Mouse (Mus musculus) forebrain, embryonic 13.5 days (tissue): ENCODE results near the gene Parp6. TPM values are rescaled to one million over a fixed set of nuclear protein-coding genes. Genes with fewer than 3 reads are reported as not detected.

ENCODE experiments used
- ATAC-seq: fragments of 200-750 bp; cut with Nextera tagmentation; 2 replicates; pipeline ENCODE4 v1.8.0; 2017
- H3K27ac ChIP-seq: fragments of 300-500 bp; sonication (generic); 2 replicates; pipeline ENCODE4 v1.5.1; 2015; ENCODE audit warnings: inconsistent platforms, mild to moderate bottlenecking, moderate library complexity
- H3K27me3 ChIP-seq: fragments of 300-500 bp; sonication (generic); 2 replicates; pipeline ENCODE4 v1.6.1; 2015; ENCODE audit warnings: mild to moderate bottlenecking, inconsistent platforms
- H3K36me3 ChIP-seq: fragments of 300-500 bp; sonication (generic); 2 replicates; pipeline ENCODE4 v1.6.1; 2015; ENCODE audit warnings: mild to moderate bottlenecking, inconsistent platforms; ENCODE audit not compliant: poor library complexity, severe bottlenecking
- H3K4me1 ChIP-seq: fragments of 300-500 bp; sonication (generic); 2 replicates; pipeline ENCODE4 v1.6.1; 2015; ENCODE audit warnings: inconsistent platforms
- H3K4me2 ChIP-seq: fragments of 300-500 bp; sonication (generic); 2 replicates; pipeline ENCODE4 v1.6.1; 2015; ENCODE audit warnings: inconsistent platforms, mild to moderate bottlenecking, moderate library complexity
- H3K4me3 ChIP-seq: fragments of 300-500 bp; sonication (generic); 2 replicates; pipeline ENCODE4 v1.5.1; 2015; ENCODE audit warnings: mild to moderate bottlenecking, inconsistent platforms
- H3K9ac ChIP-seq: fragments of 300-500 bp; sonication (generic); 2 replicates; pipeline ENCODE4 v1.6.1; 2015; ENCODE audit warnings: mild to moderate bottlenecking, inconsistent platforms
- H3K9me3 ChIP-seq: fragments of 300-500 bp; sonication (generic); replicated peaks from 2 replicates; pipeline ENCODE4 v1.6.1; 2016; ENCODE audit warnings: inconsistent platforms
- WGBS: fragments of 180-500 bp; shearing (Covaris S2); methylation state at CpG from one replicate; pipeline ENCODE4 v1.1.7; 2015; 5-methylcytosine and 5-hydroxymethylcytosine counted together
- polyA plus RNA-seq: library from polyadenylated mRNA; unstranded; fragments of >200 nt; fragmentation: Nextera tagmentation; extraction: Ambion mirVana; gene quantifications from 2 replicates; pipeline ENCODE4 v1.2.1, GENCODE M21; 2015

The Parp6 gene
- polyA plus RNA-seq, 1 experiment from 2014 or later = 154 TPM

DNA sequence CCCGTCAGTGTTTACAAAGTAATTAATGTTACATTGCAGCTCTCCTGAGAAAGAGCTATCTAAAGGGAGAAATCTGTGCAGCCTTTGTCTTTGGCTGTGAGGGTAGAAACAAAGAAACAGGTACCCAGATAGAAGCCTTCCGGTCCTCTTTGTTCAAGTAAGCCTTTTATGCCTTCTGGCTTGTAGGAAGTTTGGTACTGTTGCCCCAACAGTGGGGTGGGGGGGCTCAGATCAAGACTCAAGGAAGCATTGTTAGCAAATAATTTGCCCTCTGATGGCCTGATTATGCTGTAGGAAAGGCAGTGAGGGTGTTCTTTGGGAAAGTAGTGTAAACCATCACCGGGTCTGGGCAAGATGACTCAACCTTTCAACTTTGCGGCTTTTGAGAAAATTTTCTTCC is 41.1 kb downstream of the Parp6 start:
- H3K27ac ChIP-seq = peak overlapping the region; percentile 97
- no peaks in the 10 kb centered on the region for H3K27me3 ChIP-seq
- H3K4me3 ChIP-seq = peak overlapping the region; percentile 87
- no peak for ATAC-seq
- H3K9ac ChIP-seq = peak overlapping the region; percentile 91
- no peaks in the 10 kb centered on the region for H3K9me3 ChIP-seq
- peaks cover 36% of the 10 kb centered on the region for H3K36me3 ChIP-seq
- peaks cover 61% of the 10 kb centered on the region for H3K4me1 ChIP-seq
- H3K4me2 ChIP-seq = peak overlapping the region; percentile 90
- WGBS = 2% methylated on average over 4 of the region's 4 CpGs

DNA sequence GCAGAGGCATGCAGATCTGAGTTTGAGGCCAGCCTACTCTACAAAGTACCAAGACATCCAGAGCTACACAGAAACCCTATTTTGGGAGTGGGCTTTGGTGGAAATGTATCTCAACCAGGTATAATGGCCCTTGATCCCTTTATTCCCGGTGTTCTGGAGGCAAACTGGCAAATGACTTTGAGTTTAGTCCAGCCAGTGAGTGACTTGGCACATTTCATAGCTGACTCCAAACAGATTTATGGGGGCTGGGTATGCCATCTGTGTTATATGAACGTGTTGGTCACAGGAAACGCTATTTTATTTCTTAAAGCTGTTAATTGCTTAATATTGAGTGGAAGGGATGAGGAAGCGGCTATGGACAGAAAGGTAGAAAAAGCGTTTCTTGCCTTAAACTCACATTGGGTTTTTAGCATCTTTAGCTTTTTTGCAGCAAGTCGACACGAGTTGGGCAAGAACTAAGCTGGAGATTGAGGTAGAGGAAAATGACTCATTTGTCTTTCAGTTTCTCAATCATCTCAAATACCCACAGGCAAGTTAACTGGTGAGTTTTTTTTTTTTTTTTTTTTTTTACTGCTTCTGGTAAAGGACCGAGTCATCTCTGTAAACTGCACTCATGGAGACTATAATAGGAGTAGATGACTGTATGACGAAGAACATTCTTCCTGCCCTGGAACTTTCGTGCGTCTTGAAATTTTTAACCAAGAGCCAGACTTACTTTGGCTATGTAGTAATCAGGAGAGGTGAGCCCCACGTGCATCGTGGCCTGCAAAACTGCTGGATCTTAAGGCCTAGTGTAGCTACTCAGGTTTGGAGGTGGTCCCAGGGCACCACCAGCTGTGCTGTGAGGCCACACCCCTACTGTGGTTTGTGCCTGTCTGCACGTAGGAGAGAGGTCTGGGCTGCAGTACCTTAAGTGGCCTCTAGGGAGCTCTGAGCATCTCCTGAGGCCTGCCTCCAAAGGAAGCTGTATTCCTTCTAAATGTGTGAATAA is 42.2 kb downstream of the Parp6 start:
- Histone ChIP-seq H3K27ac (peak overlapping the region; percentile 54), H3K27me3 (no peaks in the 10 kb centered on the region), H3K9ac (peak overlapping the region; percentile 91), H3K4me3 (peak overlapping the region; percentile 87), H3K4me1 (peaks cover 73% of the 10 kb centered on the region), H3K9me3 (no peaks in the 10 kb centered on the region), H3K4me2 (peak overlapping the region; percentile 90), H3K36me3 (peaks cover 47% of the 10 kb centered on the region)
- 24% methylated on average over 14 of the region's 14 CpGs for WGBS
- peak; percentile 12; the same call in 1 of the 2 replicates for ATAC-seq

DNA sequence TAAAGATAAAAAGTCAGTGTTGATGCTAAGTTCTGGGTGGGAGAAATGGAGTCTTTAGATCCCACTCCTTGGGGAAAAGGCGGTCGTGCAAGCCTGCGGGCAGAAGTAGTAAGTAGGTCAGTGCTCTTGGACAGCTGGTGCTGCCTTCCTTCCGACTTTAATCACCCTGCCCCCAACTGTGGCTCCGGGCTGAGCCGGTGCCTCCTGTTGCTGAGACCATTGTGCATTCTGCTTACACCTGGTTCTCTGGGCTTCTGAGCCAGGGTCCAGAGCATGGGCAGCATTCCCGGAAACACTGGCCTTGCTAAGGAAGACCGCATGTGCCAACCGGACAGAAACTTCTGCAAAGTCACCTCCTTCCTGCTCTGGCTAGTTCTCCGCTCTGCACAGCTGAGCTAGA is 43.3 kb downstream of the Parp6 start:
- Histone ChIP-seq H3K4me3 (peak overlapping the region; percentile 87; the same call in 1 of the 2 replicates), H3K36me3 (peaks cover 57% of the 10 kb centered on the region), H3K9me3 (no peaks in the 10 kb centered on the region), H3K4me1 (peaks cover 80% of the 10 kb centered on the region), H3K9ac (peak overlapping the region; percentile 51), H3K4me2 (peak overlapping the region; percentile 90), H3K27ac (peak overlapping the region; percentile 54), H3K27me3 (no peaks in the 10 kb centered on the region)
- no peak for ATAC-seq
- WGBS = 44% methylated on average over 10 of the region's 10 CpGs

DNA sequence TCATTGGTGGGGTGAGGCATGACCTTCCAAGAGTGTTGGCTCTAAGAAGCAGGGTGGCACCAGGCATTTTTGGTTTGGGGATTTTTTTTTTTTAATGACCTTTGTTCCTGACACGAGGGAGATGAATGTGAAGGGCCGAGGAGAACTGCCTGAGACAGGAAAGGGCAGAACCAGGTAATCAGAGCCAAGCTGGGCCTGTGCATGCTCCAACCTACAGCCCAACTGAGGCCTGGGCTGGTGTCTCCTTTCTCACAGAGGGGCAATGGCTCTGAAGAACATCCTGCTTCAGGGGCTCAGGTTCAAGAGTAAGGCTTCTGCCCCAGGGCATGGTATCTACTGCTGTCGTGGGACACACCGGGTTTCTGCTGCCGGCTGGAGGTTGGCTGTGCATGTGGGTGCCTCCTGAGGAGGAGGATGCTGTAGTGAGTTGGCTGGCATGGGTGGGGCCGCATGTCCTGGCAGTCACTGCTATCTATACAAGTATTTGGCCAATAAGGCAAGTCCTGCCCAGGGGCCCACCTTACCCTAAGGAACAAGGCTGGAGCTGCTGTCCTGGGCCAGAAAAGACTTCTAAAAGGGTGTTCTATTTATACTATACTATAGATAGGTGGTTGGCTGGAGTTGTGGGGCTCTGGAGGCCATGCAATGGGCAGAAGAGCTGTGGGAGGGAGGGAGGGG is 44.4 kb downstream of the Parp6 start:
- H3K4me3 ChIP-seq = no peak overlapping the region
- H3K36me3 ChIP-seq = peaks cover 67% of the 10 kb centered on the region
- peak overlapping the region; percentile 51 for H3K9ac ChIP-seq
- ATAC-seq = no peak
- H3K27me3 ChIP-seq = no peaks in the 10 kb centered on the region
- H3K27ac ChIP-seq = no peak overlapping the region
- peaks cover 75% of the 10 kb centered on the region for H3K4me1 ChIP-seq
- no peaks in the 10 kb centered on the region for H3K9me3 ChIP-seq
- WGBS = 64% methylated on average over 6 of the region's 6 CpGs
- H3K4me2 ChIP-seq = peak overlapping the region; percentile 90; the same call in 1 of the 2 replicates

DNA sequence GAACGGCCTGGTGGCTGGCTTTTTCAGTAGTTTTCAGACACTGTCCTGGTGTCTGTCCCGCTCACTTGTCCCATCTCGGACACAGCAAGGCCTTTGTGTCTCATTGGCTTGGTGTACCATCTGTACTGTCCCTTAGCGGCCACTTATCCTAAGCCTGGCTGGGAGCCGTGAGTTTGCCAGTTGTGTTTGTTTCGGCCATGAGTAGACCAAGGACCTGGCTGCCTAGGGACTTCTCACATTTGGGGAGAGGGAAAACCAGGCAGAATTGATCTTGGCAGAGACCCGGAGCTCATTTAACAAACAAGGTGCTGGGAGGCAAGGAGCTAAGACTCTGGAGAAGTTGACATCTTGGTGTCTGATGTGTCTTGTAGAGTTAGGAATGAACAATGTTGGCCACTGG is 46.1 kb downstream of the Parp6 start:
- H3K36me3 ChIP-seq = peaks cover 85% of the 10 kb centered on the region
- H3K27ac ChIP-seq = no peak overlapping the region
- WGBS = 82% methylated on average over 7 of the region's 7 CpGs
- H3K4me2 ChIP-seq = no peak overlapping the region
- no peaks in the 10 kb centered on the region for H3K27me3 ChIP-seq
- peaks cover 70% of the 10 kb centered on the region for H3K4me1 ChIP-seq
- H3K4me3 ChIP-seq = no peak overlapping the region
- no peak for ATAC-seq
- no peak overlapping the region for H3K9ac ChIP-seq
- H3K9me3 ChIP-seq = no peaks in the 10 kb centered on the region

DNA sequence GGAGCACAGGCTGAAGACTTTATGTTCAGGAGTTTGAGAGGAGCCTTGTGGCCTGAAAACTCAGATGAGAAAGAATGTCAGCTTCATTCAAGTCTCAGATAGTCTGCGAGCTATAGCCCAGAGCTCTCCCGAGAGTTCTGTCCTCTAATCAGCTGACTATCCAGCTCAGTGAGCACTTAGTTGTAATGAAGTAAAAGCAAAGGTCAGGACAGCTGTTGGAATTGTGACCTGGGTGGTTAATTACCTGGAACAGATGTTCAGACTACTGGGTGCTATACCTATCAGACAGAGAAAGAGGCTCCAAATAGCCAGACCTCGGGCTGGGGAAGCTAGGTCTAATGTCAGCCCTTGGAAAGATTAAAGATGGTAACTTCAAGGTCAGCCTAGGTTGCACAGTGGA is 46.9 kb downstream of the Parp6 start:
- peaks cover 62% of the 10 kb centered on the region for H3K4me1 ChIP-seq
- H3K9ac ChIP-seq = no peak overlapping the region
- WGBS = 47% methylated on average over 3 of the region's 3 CpGs
- no peak overlapping the region for H3K27ac ChIP-seq
- H3K36me3 ChIP-seq = peaks cover 93% of the 10 kb centered on the region
- no peaks in the 10 kb centered on the region for H3K27me3 ChIP-seq
- no peak for ATAC-seq
- H3K9me3 ChIP-seq = no peaks in the 10 kb centered on the region
- H3K4me3 ChIP-seq = no peak overlapping the region
- H3K4me2 ChIP-seq = no peak overlapping the region

DNA sequence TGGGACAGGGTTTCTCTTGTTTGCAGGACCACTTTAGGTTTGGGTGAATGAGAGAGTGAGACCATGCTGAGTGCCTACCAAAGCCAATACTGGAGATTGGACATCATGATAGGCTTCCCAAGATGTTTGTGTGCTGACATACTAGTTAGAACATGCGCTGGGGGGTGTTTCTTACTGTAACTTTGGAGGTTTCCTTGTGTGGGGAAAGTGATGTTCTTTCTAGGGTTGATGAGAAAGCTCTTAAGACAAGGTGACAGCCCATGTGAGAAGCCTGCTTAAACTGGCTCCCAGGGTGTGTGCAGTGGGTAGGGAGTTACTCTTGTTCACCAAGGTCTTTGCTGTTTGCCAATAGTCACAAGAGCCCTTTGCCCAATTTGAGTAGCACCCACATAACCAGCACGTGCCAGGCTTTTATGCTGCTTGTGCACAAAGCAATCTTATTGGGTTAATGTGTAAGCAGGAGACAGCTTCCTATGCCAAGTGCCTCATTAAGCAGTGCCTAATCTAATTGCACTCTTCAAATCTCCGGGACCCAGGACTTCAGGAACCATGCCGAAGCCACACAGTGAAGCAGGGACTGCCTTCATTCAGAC is 47.7 kb downstream of the Parp6 start:
- no peaks in the 10 kb centered on the region for H3K27me3 ChIP-seq
- no peak overlapping the region for H3K9ac ChIP-seq
- no peak overlapping the region for H3K4me2 ChIP-seq
- peaks cover 54% of the 10 kb centered on the region for H3K4me1 ChIP-seq
- WGBS = 50% methylated on average over 4 of the region's 4 CpGs
- ATAC-seq = peak; percentile 38; the same call in 1 of the 2 replicates
- no peaks in the 10 kb centered on the region for H3K9me3 ChIP-seq
- H3K27ac ChIP-seq = no peak overlapping the region
- H3K36me3 ChIP-seq = peaks cover 95% of the 10 kb centered on the region
- no peak overlapping the region for H3K4me3 ChIP-seq

DNA sequence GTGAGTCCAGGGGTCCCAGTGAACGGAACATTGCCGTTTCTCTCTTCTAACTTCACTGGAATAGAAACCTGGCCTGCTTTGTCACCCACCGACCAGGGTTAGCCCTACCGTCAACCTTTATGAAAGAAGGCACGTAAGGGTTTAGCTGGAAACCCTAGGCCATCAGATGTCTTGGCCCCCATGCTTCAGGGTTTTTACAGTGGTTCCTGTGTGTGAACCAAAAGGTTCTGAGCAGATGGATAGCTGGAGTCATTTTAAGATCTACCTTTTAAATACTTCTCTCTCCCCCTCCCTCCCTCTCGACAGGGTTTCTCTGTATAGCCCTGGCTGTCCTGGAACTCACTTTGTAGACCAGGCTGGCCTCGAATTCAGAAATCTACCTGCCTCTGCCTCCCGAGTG is 48.9 kb downstream of the Parp6 start:
- 88% methylated on average over 8 of the region's 8 CpGs for WGBS
- ATAC-seq = no peak
- peaks cover 42% of the 10 kb centered on the region for H3K4me1 ChIP-seq

DNA sequence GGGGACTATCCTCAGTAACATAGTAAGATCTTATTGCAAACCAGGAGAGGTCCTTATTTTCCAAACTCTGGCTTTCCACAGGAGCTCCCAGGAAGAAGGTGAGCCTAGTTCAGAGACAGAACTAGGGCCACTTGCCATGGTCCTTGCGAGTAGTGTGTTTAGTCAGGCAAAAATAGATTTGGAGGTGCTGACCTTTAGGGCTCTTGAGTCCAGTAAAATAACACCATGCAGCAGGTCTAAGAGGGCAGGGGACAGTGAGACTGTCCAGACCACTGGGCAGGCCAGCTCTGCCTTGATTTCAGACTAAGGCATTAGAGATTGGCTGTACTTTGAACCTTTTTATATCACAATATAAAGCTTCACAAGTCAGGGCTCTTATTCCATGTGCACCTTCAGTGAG is 49.7 kb downstream of the Parp6 start:
- no peak overlapping the region for H3K4me3 ChIP-seq
- no peak for ATAC-seq
- H3K36me3 ChIP-seq = peaks cover 96% of the 10 kb centered on the region
- no peak overlapping the region for H3K27ac ChIP-seq
- no peaks in the 10 kb centered on the region for H3K9me3 ChIP-seq
- H3K9ac ChIP-seq = no peak overlapping the region
- WGBS = 84% methylated on average over 1 of the region's 1 CpGs
- no peaks in the 10 kb centered on the region for H3K27me3 ChIP-seq
- H3K4me1 ChIP-seq = peaks cover 34% of the 10 kb centered on the region
- no peak overlapping the region for H3K4me2 ChIP-seq

More for the DNA sequence above, 48.9 kb downstream of the Parp6 start:
- no peaks in the 10 kb centered on the region for H3K9me3 ChIP-seq
- H3K27me3 ChIP-seq = no peaks in the 10 kb centered on the region
- H3K4me2 ChIP-seq = no peak overlapping the region
- peaks cover 96% of the 10 kb centered on the region for H3K36me3 ChIP-seq
- H3K9ac ChIP-seq = no peak overlapping the region
- no peak overlapping the region for H3K4me3 ChIP-seq
- no peak overlapping the region for H3K27ac ChIP-seq

DNA sequence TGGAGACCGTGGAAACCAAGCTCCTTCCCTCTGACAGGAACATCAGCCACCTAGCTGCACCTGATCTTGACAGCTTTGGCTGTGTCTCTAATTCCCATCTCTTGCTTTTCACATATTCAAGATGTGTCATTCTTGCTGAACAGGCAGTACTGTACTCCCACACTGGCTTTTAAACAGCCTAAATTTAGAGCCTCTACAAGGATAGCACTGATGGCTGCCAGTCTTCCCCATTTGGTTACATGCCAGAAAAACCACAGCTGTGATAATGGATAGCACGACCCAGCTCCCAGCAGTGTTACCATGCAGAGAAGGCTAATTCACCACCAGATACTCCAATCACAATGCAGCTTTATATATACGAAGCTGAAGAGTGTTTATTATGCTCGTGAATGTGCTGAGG is 50.2 kb downstream of the Parp6 start:
- 67% methylated on average over 4 of the region's 4 CpGs for WGBS
- Histone ChIP-seq H3K9ac (no peak overlapping the region), H3K4me1 (peaks cover 29% of the 10 kb centered on the region), H3K4me3 (no peak overlapping the region), H3K4me2 (no peak overlapping the region), H3K36me3 (peaks cover 96% of the 10 kb centered on the region), H3K27me3 (no peaks in the 10 kb centered on the region), H3K9me3 (no peaks in the 10 kb centered on the region), H3K27ac (no peak overlapping the region)
- no peak for ATAC-seq

DNA sequence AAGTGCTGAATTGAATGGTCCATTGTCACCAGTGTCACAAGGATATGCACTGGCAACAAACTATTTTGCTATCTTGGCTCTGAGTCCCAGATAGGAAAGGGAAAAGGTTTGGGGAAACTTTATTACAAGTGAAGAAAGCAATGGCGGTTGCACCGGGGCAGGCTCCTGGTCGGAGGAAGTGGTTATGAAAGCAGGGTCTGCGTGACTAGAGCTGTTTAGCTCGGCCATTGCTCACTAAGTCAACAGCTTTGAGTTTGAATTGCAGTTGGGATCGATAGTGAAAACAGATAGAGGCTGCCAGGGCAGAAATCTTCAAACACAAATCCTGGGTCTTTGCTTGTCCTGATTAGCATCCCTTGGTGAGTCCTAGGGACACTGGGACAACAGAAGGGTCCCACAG is 50.8 kb downstream of the Parp6 start:
- Histone ChIP-seq H3K9me3 (no peaks in the 10 kb centered on the region), H3K36me3 (peaks cover 98% of the 10 kb centered on the region), H3K27ac (no peak overlapping the region), H3K4me3 (no peak overlapping the region), H3K9ac (no peak overlapping the region), H3K4me1 (peaks cover 23% of the 10 kb centered on the region), H3K27me3 (no peaks in the 10 kb centered on the region), H3K4me2 (no peak overlapping the region)
- 91% methylated on average over 6 of the region's 6 CpGs for WGBS
- ATAC-seq = no peak

DNA sequence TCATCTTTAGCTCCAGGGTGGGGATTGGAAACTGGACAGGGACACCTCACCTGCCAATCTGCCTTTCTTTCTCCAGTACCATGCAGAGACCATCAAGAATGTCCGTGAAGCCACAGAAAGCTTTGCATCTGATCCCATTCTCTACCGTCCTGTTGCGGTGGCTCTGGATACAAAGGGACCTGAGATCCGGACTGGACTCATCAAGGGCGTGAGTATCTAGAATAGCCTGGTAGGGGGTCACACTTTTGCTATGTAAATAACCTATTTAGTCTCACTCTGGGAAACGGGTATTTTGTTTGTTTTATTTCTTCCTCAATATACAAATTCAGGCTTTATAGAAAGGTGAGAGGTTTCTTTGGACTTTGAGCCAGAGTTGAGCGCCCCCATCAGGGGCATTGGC is 51.4 kb downstream of the Parp6 start:
- H3K9me3 ChIP-seq = no peaks in the 10 kb centered on the region
- H3K4me1 ChIP-seq = peaks cover 17% of the 10 kb centered on the region
- ATAC-seq = no peak
- no peak overlapping the region for H3K4me2 ChIP-seq
- no peak overlapping the region for H3K9ac ChIP-seq
- no peaks in the 10 kb centered on the region for H3K27me3 ChIP-seq
- H3K27ac ChIP-seq = no peak overlapping the region
- peaks cover 98% of the 10 kb centered on the region for H3K36me3 ChIP-seq
- 68% methylated on average over 7 of the region's 7 CpGs for WGBS
- H3K4me3 ChIP-seq = no peak overlapping the region
